ENCODE assay signal across 7 mouse cellular contexts in genomic region chr5:109556591-109557320, GRCm38 (mm10). TPM values are rescaled to one million over a fixed set of nuclear protein-coding genes. Genes with fewer than 3 reads are reported as not detected.
A peak's percentile ranks its signal among the peaks of the same experiment; 100 is the strongest.
DNase-seq lines count a peak whose midpoint lies in the region; ATAC-seq lines count a peak whose summit lies in the region.

No protein-coding gene starts in this region.

- no peaks in the 10 kb centered on the region for H3K4me1 ChIP-seq in midbrain, embryonic 14.5 days (ENCODE audit: control insufficient read depth, insufficient read depth, low read length)

- H3K27ac ChIP-seq in midbrain, embryonic 14.5 days (replicated peaks; ENCODE audit: low read depth, low read length): peak overlapping the region; percentile 96

- no peaks in the 10 kb centered on the region for H3K27me3 ChIP-seq in midbrain, embryonic 14.5 days (ENCODE audit: control insufficient read depth, insufficient read depth, low read length)

- peak; percentile 99 for DNase-seq in Muller cell, postnatal 12 days (ENCODE audit: inconsistent ontology term)
- DNase-seq in brain, embryonic 18.5 days (ENCODE audit: low read depth, low spot score): peak; percentile 91
- peak; percentile 45 for DNase-seq in fat pad, adult 2 months (ENCODE audit: extremely low read depth, low read depth, low spot score)
- peak; percentile 92 to 94 for DNase-seq in left cerebral cortex, postnatal 36 days (ENCODE audit: low spot score in 2 of 2)
- peak; percentile 96 for DNase-seq in midbrain, embryonic 14.5 days
- DNase-seq in spleen, postnatal 10 days (ENCODE audit: low spot score in 2 of 2): peak; percentile 49 to 87

- intact Hi-C loops in left cerebral cortex, postnatal 36 days (cut with DNase I): loop anchor here (5.0 to 10.0 kb wide), 2 partner anchors 308 to 551 kb away; partner anchors contain the start of gene Gtpbp6

- peaks cover 46% of the 10 kb centered on the region for H3K9me3 ChIP-seq in midbrain, embryonic 14.5 days (ENCODE audit: control insufficient read depth, low read length)

- peak; percentile 27 to 36 for ATAC-seq in hematopoietic stem cell, adult 5-6 weeks (replicated peaks in 1 of 2; ENCODE audit: insufficient read depth in 1 of 2, low FRiP score in 2 of 2, low TSS enrichment in 1 of 2, low read depth in 1 of 2, poor library complexity in 2 of 2, severe bottlenecking in 2 of 2)
- ATAC-seq in midbrain, embryonic 14.5 days (ENCODE audit: low FRiP score, low TSS enrichment): peak; percentile 57

- H3K4me2 ChIP-seq in midbrain, embryonic 14.5 days (ENCODE audit: low read length): peak overlapping the region; percentile 48

- 10% methylated on average over 40 of the region's 40 CpGs for WGBS in midbrain, embryonic 14.5 days

- peak overlapping the region; percentile 56 for H3K4me3 ChIP-seq in midbrain, embryonic 14.5 days (replicated peaks; ENCODE audit: low read depth, low read length)

- H3K9ac ChIP-seq in midbrain, embryonic 14.5 days (replicated peaks; ENCODE audit: low read length): no peak overlapping the region

- H3K36me3 ChIP-seq in midbrain, embryonic 14.5 days (ENCODE audit: control insufficient read depth, insufficient read depth, low read length): 0 out of 2 replicates have a peak, but pooled peaks cover 3% of the 10 kb centered on the region

RNA-seq across cellular contexts. Expression of gene Crlf2, which starts 2.0 kb away (rescaled TPM):
- 31.9 and 43.6 TPM in 2 replicates for total RNA-seq in hematopoietic stem cell, adult 5-6 weeks (2017)
- 10 to 100 TPM; 29.3 to 33.7 TPM for total RNA-seq in left cerebral cortex, postnatal 36 days (2021)
- polyA plus RNA-seq in midbrain, embryonic 14.5 days (2014; fragmentation: Nextera tagmentation; extraction: Ambion mirVana): 9.3 and 18.1 TPM in 2 replicates

Comparison
In these comparisons a context has a peak if more than half of its experiments do, and no peak if none do; other contexts are left out.
1. Peak in every context shown above with its lines: DNase-seq, ATAC-seq, H3K4me3 ChIP-seq and H3K27ac ChIP-seq.
2. DNase-seq: peak in every context shown above with its lines; median percentile 99 in Muller cell, postnatal 12 days; 96 in midbrain, embryonic 14.5 days; 93 in left cerebral cortex, postnatal 36 days; 91 in brain, embryonic 18.5 days; 68 in spleen, postnatal 10 days; 45 in fat pad, adult 2 months.